Mouse (Mus musculus) lung, embryonic 14.5 days (tissue): ENCODE measurements around the gene Olfr1378. TPM values are rescaled to one million over a fixed set of nuclear protein-coding genes. Genes with fewer than 3 reads are reported as not detected.

Experiments used
- ATAC-seq: fragments of 200-750 bp; cut with Nextera tagmentation; 2 replicates; pipeline ENCODE4 v1.8.0; 2017; ENCODE audit warnings: mild to moderate bottlenecking, moderate TSS enrichment, moderate library complexity; ENCODE audit not compliant: insufficient read depth
- DNase-seq: peaks from one replicate; pipeline ENCODE4 v3.0.0-alpha.2; 2015
- H3K27ac ChIP-seq: fragments of 300-500 bp; sonication (generic); 2 replicates; pipeline ENCODE4 v1.5.1; 2014; ENCODE audit warnings: low read depth, mild to moderate bottlenecking, moderate library complexity
- H3K27me3 ChIP-seq: fragments of 300-500 bp; sonication (generic); 2 replicates; pipeline ENCODE4 v1.6.1; 2014; ENCODE audit warnings: low read length, control low read depth; ENCODE audit not compliant: insufficient read depth
- H3K36me3 ChIP-seq: fragments of 300-500 bp; sonication (generic); 2 replicates; pipeline ENCODE4 v1.6.1; 2014; ENCODE audit warnings: control low read depth; ENCODE audit not compliant: insufficient read depth
- H3K4me1 ChIP-seq: fragments of 300-500 bp; sonication (generic); 2 replicates; pipeline ENCODE4 v1.6.1; 2014; ENCODE audit warnings: antibody characterized with exemption, control low read depth; ENCODE audit not compliant: insufficient read depth
- H3K4me2 ChIP-seq: fragments of 300-500 bp; sonication (generic); 2 replicates; pipeline ENCODE4 v1.6.1; 2014; ENCODE audit warnings: mild to moderate bottlenecking
- H3K4me3 ChIP-seq: fragments of 300-500 bp; sonication (generic); 2 replicates; pipeline ENCODE4 v1.5.1; 2014; ENCODE audit warnings: low read depth, low read length
- H3K9ac ChIP-seq: fragments of 300-500 bp; sonication (generic); 2 replicates; pipeline ENCODE4 v1.6.1; 2014
- H3K9me3 ChIP-seq: fragments of 300-500 bp; sonication (generic); 2 replicates; pipeline ENCODE4 v1.6.1; 2016; ENCODE audit warnings: low read depth, low read length, control low read depth
- CTCF ChIP-seq: IDR thresholded peaks from 2 replicates; pipeline ENCODE4 v1.5.1; 2016; ENCODE audit warnings: antibody characterized with exemption, low read depth
- WGBS: fragments of 180-500 bp; shearing (Covaris S2); extraction: QIAGEN DNeasy Blood & Tissue Kit; methylation state at CpG from one replicate; pipeline ENCODE4 v1.1.7; 2014; 5-methylcytosine and 5-hydroxymethylcytosine counted together
- polyA plus RNA-seq: library from polyadenylated mRNA; unstranded; fragments of >200 nt; fragmentation: Nextera tagmentation; extraction: Ambion mirVana; gene quantifications from 2 replicates; pipeline ENCODE4 v1.2.1, GENCODE M21; 2014

Olfr1378 gene
- polyA plus RNA-seq, 1 experiment from 2014 or later, result not detected

DNA sequence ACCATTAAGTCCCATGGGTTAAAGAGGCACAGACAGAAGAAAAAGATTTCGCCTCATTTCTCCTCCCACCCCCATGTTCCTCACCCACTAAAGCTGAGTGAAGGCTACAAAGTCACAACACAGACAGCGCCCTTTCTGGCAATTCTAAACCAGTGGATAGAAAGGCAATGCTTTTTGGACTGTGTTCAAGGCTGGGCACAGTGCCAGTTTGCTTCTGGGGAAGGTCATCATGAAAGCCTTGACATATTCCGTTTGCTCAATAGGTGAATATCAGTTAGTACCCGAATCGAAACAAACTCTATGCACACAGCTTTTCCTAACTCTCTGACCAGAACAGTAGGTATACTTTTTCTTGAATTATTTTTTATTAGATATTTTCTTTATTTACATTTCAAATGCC lies 45.5 kb downstream of the Olfr1378 start:
- Histone ChIP-seq H3K4me1 (no peaks in the 10 kb centered on the region), H3K4me2 (no peak overlapping the region), H3K27me3 (no peaks in the 10 kb centered on the region), H3K9me3 (no peaks in the 10 kb centered on the region), H3K9ac (no peak overlapping the region), H3K36me3 (no peaks in the 10 kb centered on the region), H3K4me3 (no peak overlapping the region), H3K27ac (no peak overlapping the region)
- WGBS, result 41% methylated on average over 5 of the region's 5 CpGs
- ATAC-seq (no peak), DNase-seq (peak; percentile 77)
- no peak for TF ChIP-seq CTCF

DNA sequence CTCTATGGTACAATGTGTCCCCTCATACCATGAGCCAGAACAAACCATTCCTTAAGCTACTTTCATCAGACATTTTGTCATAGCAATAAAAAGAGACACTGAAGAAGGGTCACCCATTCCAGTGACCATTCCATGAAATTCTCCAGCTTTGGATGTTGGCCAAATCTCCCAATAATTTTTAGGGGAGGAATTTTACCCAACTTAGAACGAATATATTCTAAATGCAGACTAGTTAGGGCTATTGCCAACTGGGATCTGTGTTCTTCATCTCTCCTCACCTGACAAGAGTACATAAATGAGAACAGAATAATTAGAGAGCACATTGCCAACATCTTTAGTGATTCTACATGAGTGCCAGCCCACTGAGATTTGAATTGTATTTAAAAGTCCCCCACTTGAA lies 47.6 kb downstream of the Olfr1378 start, which contains the start of gene Olfr54:
Gene Olfr54, plus strand, starts transcription at position 301 of the 400 bp plus-strand sequence.
- WGBS, result 38% methylated on average over 1 of the region's 1 CpGs
- Histone ChIP-seq H3K9ac (no peak within 1 kb of the TSS), H3K4me2 (no peak within 1 kb of the TSS), H3K4me3 (no peak within 1 kb of the TSS), H3K36me3 (no peaks in the 10 kb centered on the region), H3K27ac (no peak within 1 kb of the TSS), H3K9me3 (no peaks in the 10 kb centered on the region), H3K4me1 (no peaks in the 10 kb centered on the region), H3K27me3 (no peaks in the 10 kb centered on the region)
- no peak for TF ChIP-seq CTCF
- ATAC-seq (no peak), DNase-seq (no peak)

DNA sequence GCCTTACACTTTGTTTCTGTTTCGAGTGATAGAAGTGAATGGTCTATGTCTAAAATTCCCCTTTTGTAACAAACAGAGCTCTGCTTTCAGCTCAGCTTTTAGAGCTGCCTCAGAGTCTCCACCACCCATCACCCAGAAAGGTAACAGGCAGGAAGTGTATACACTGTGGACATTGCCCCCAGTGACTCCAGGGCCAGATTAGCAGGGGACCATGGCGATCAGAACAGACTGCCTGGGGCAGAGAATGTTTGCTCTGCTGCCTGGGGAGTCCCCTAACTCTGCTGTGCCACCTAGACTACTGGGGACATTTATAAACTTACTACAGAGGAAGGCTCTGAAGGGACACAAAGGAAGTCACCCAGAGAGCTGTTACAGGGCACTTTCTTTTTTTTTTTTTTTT lies 50.0 kb downstream of the Olfr1378 start:
- Histone ChIP-seq H3K27me3 (no peaks in the 10 kb centered on the region), H3K9ac (no peak overlapping the region), H3K36me3 (no peaks in the 10 kb centered on the region), H3K9me3 (no peaks in the 10 kb centered on the region), H3K27ac (no peak overlapping the region), H3K4me1 (no peaks in the 10 kb centered on the region), H3K4me3 (no peak overlapping the region), H3K4me2 (no peak overlapping the region)
- WGBS, result 37% methylated on average over 2 of the region's 2 CpGs
- TF ChIP-seq CTCF, result no peak
- no peak for ATAC-seq
- no peak for DNase-seq

Other genes starting within 250 kb of the Olfr1378 start
- gene Zfp354c, start 138.8 kb upstream of the Olfr1378 start, polyA plus RNA-seq, result 34.1 and 34.2 TPM in 2 replicates
- 0.32 and 0.35 TPM in 2 replicates for gene Zfp879, start 125.0 kb upstream of the Olfr1378 start, polyA plus RNA-seq
- gene Grm6, start 115.8 kb upstream of the Olfr1378 start, polyA plus RNA-seq, result not detected in 2 replicates
- gene Zfp454, start 78.9 kb upstream of the Olfr1378 start, polyA plus RNA-seq, result 8.2 and 8.9 TPM in 2 replicates
- gene Zfp2, start 50.4 kb upstream of the Olfr1378 start, polyA plus RNA-seq, result 13.1 and 14.7 TPM in 2 replicates
- gene Zfp354b, start 34.9 kb upstream of the Olfr1378 start, polyA plus RNA-seq, result 1.1 and 1.4 TPM in 2 replicates
- not detected in 2 replicates for gene 4933414I15Rik, start 22.8 kb upstream of the Olfr1378 start, polyA plus RNA-seq
- not detected in 2 replicates for gene Prop1, start 12.8 kb upstream of the Olfr1378 start, polyA plus RNA-seq
- gene Olfr1377, start 15.4 kb downstream of the Olfr1378 start, polyA plus RNA-seq, result not detected in 2 replicates
- gene Olfr51, start 37.1 kb downstream of the Olfr1378 start, polyA plus RNA-seq, result not detected in 2 replicates
- not detected in 2 replicates for gene Olfr54, start 47.7 kb downstream of the Olfr1378 start, polyA plus RNA-seq
- not detected in 2 replicates for gene Olfr1375, start 81.6 kb downstream of the Olfr1378 start, polyA plus RNA-seq
- gene Zfp354a, start 92.7 kb downstream of the Olfr1378 start, polyA plus RNA-seq, result 7.8 and 8.4 TPM in 2 replicates